Mouse (Mus musculus) hindbrain, embryonic 16.5 days (tissue): Measurements from ENCODE around the gene Gm13199. TPM values are rescaled to one million over a fixed set of nuclear protein-coding genes. Genes with fewer than 3 reads are reported as not detected.

Source experiments
- ATAC-seq: fragments of 200-750 bp; cut with Nextera tagmentation; 2 replicates; pipeline ENCODE4 v1.8.0; 2017; ENCODE audit warnings: moderate TSS enrichment, moderate library complexity
- H3K27ac ChIP-seq: fragments of 300-500 bp; sonication (generic); 2 replicates; pipeline ENCODE4 v1.5.1; 2014; ENCODE audit warnings: low read depth, mild to moderate bottlenecking, control low read depth, low read length, moderate library complexity
- H3K27me3 ChIP-seq: fragments of 300-500 bp; sonication (generic); replicated peaks from 2 replicates; pipeline ENCODE4 v1.6.1; 2014; ENCODE audit warnings: low read length; ENCODE audit not compliant: control insufficient read depth, insufficient read depth
- H3K36me3 ChIP-seq: fragments of 300-500 bp; sonication (generic); 2 replicates; pipeline ENCODE4 v1.6.1; 2014; ENCODE audit warnings: mild to moderate bottlenecking, low read length, moderate library complexity, mixed read lengths; ENCODE audit not compliant: control insufficient read depth, insufficient read depth
- H3K4me1 ChIP-seq: fragments of 300-500 bp; sonication (generic); 2 replicates; pipeline ENCODE4 v1.6.1; 2014; ENCODE audit warnings: low read depth, low read length; ENCODE audit not compliant: control insufficient read depth, insufficient read depth
- H3K4me2 ChIP-seq: fragments of 300-500 bp; sonication (generic); 2 replicates; pipeline ENCODE4 v1.6.1; 2014; ENCODE audit warnings: mild to moderate bottlenecking, low read length, control low read depth, moderate library complexity
- H3K4me3 ChIP-seq: fragments of 300-500 bp; sonication (generic); 2 replicates; pipeline ENCODE4 v1.5.1; 2014; ENCODE audit warnings: mild to moderate bottlenecking, low read length, control low read depth, moderate library complexity
- H3K9ac ChIP-seq: fragments of 300-500 bp; sonication (generic); 2 replicates; pipeline ENCODE4 v1.6.1; 2014; ENCODE audit warnings: low read depth, mild to moderate bottlenecking, control low read depth, low read length, moderate library complexity
- H3K9me3 ChIP-seq: fragments of 300-500 bp; sonication (generic); 2 replicates; pipeline ENCODE4 v1.6.1; 2014; ENCODE audit warnings: mild to moderate bottlenecking, low read length, moderate library complexity; ENCODE audit not compliant: control insufficient read depth
- WGBS: fragments of 180-500 bp; shearing (Covaris S2); extraction: QIAGEN DNeasy Blood & Tissue Kit; methylation state at CpG from one replicate; pipeline ENCODE4 v1.1.7; 2014; 5-methylcytosine and 5-hydroxymethylcytosine counted together
- polyA plus RNA-seq: library from polyadenylated mRNA; unstranded; fragments of >200 nt; fragmentation: Nextera tagmentation; extraction: Ambion mirVana; gene quantifications from 2 replicates; pipeline ENCODE4 v1.2.1, GENCODE M21; 2015

Gene Gm13199
- polyA plus RNA-seq, result 0.87 and 0.99 TPM in 2 replicates

GRCm38 (mm10) chr2:5862834-5863233, at the start of gene Gm13199:
Gene Gm13199, minus strand, starts transcription at chr2:5862934.
- no peak within 1 kb of the TSS for H3K4me3 ChIP-seq
- H3K9ac ChIP-seq, result no peak within 1 kb of the TSS
- H3K27me3 ChIP-seq, result no peaks in the 10 kb centered on the region
- ATAC-seq, result no peak
- no peak within 1 kb of the TSS for H3K4me2 ChIP-seq
- 91% methylated on average over 3 of the region's 3 CpGs for WGBS
- H3K27ac ChIP-seq, result no peak within 1 kb of the TSS
- peaks cover 9% of the 10 kb centered on the region for H3K36me3 ChIP-seq
- H3K9me3 ChIP-seq, result no peaks in the 10 kb centered on the region
- H3K4me1 ChIP-seq, result no peaks in the 10 kb centered on the region

- Histone ChIP-seq H3K27me3 (no peaks in the 10 kb centered on the region), H3K4me2 (peak overlapping the region; percentile 2; the same call in 1 of the 2 replicates), H3K4me1 (no peaks in the 10 kb centered on the region), H3K9me3 (no peaks in the 10 kb centered on the region), H3K27ac (no peak overlapping the region), H3K36me3 (0 out of 2 replicates have a peak, but pooled peaks cover 8% of the 10 kb centered on the region), H3K9ac (no peak overlapping the region), H3K4me3 (no peak overlapping the region)
- ATAC-seq, result peak; percentile 74; the same call in 1 of the 2 replicates
- WGBS, result 50% methylated on average over 16 of the region's 16 CpGs
Measured at GRCm38 (mm10) chr2:5911282-5911965, 48.7 kb upstream of the Gm13199 start.

- Histone ChIP-seq H3K4me2 (no peak overlapping the region), H3K27me3 (no peaks in the 10 kb centered on the region), H3K4me3 (no peak overlapping the region), H3K9ac (no peak overlapping the region), H3K9me3 (no peaks in the 10 kb centered on the region), H3K4me1 (no peaks in the 10 kb centered on the region), H3K27ac (no peak overlapping the region), H3K36me3 (peaks cover 14% of the 10 kb centered on the region; the same call in 1 of the 2 replicates)
- no peak for ATAC-seq
- WGBS, result 54% methylated on average over 3 of the region's 3 CpGs
Measured at GRCm38 (mm10) chr2:5906625-5907024, 43.9 kb upstream of the Gm13199 start.

GRCm38 (mm10) chr2:5906092-5906491, 43.4 kb upstream of the Gm13199 start:
- Histone ChIP-seq H3K4me1 (no peaks in the 10 kb centered on the region), H3K4me3 (no peak overlapping the region), H3K9me3 (no peaks in the 10 kb centered on the region), H3K36me3 (peaks cover 15% of the 10 kb centered on the region; the same call in 1 of the 2 replicates), H3K9ac (no peak overlapping the region), H3K4me2 (no peak overlapping the region), H3K27ac (no peak overlapping the region), H3K27me3 (no peaks in the 10 kb centered on the region)
- 31% methylated on average over 5 of the region's 5 CpGs for whole genome bisulfite sequencing
- no peak for ATAC-seq

GRCm38 (mm10) chr2:5900145-5900544, 37.4 kb upstream of the Gm13199 start:
- 53% methylated on average over 5 of the region's 5 CpGs for WGBS
- no peak for ATAC-seq

DNA sequence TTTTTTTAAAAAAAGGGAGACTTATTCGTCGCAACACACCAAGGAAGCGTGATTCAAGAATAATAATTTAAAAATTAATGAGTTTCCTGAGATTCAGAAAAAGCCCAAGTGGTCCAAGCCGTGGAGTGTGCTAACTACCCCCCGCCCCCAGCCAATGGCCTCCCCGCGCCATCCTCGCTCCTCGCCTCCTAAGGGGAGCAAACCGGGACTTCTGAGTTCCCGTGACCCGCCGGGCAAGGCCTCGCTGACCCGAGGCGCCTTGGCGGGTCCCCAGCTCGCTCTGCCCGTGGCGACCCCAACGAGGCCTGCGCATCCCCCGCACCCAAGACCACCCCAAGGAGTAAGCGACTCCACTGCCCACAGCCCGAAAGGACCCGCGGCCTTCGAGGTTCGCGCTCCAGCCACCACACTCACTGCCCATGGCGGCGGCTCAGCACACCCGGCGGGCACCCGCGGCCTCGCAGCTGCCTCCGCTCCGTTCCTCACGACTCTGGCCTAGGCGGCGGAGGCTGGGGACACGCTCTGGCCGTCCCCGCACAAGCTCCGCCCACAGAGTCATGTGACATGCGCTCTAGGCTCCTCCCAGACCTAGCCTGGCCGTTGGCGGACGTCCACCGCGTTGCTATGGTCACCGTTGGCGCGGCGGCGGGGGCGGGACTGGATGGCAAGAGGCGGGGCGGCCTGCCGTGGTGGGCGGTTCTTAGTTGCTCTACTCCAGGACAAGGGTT, 32.3 kb upstream of the Gm13199 start, which contains the start of gene Sec61a2:
Gene Sec61a2, minus strand, starts transcription at position 590 of the 728 bp plus-strand sequence.
- under 1% methylated on average over 61 of the region's 62 CpGs for WGBS
- no peaks in the 10 kb centered on the region for H3K27me3 ChIP-seq
- peaks cover 5% of the 10 kb centered on the region; the same call in 1 of the 2 replicates for H3K36me3 ChIP-seq
- peak within 1 kb of the TSS; percentile 98 for H3K9ac ChIP-seq
- peak within 1 kb of the TSS; percentile 61 for H3K4me2 ChIP-seq
- H3K4me1 ChIP-seq, result peaks cover 11% of the 10 kb centered on the region
- H3K9me3 ChIP-seq, result no peaks in the 10 kb centered on the region
- peak; percentile 99 for ATAC-seq
- H3K27ac ChIP-seq, result peak within 1 kb of the TSS; percentile 85
- H3K4me3 ChIP-seq, result peak within 1 kb of the TSS; percentile 94

More at GRCm38 (mm10) chr2:5900145-5900544, 37.4 kb upstream of the Gm13199 start:
- Histone ChIP-seq H3K4me2 (no peak overlapping the region), H3K27ac (no peak overlapping the region), H3K4me3 (no peak overlapping the region), H3K9me3 (no peaks in the 10 kb centered on the region), H3K4me1 (no peaks in the 10 kb centered on the region), H3K9ac (no peak overlapping the region), H3K36me3 (peaks cover 9% of the 10 kb centered on the region; the same call in 1 of the 2 replicates), H3K27me3 (no peaks in the 10 kb centered on the region)

- Histone ChIP-seq H3K4me3 (peak overlapping the region; percentile 94), H3K4me2 (peak overlapping the region; percentile 61), H3K9ac (peak overlapping the region; percentile 98; the same call in 1 of the 2 replicates), H3K9me3 (no peaks in the 10 kb centered on the region), H3K27ac (no peak overlapping the region), H3K27me3 (no peaks in the 10 kb centered on the region), H3K4me1 (peaks cover 11% of the 10 kb centered on the region), H3K36me3 (peaks cover 5% of the 10 kb centered on the region; the same call in 1 of the 2 replicates)
- WGBS, result 34% methylated on average over 11 of the region's 11 CpGs
- no peak for ATAC-seq
Measured at GRCm38 (mm10) chr2:5894296-5894695, 31.6 kb upstream of the Gm13199 start.

DNA sequence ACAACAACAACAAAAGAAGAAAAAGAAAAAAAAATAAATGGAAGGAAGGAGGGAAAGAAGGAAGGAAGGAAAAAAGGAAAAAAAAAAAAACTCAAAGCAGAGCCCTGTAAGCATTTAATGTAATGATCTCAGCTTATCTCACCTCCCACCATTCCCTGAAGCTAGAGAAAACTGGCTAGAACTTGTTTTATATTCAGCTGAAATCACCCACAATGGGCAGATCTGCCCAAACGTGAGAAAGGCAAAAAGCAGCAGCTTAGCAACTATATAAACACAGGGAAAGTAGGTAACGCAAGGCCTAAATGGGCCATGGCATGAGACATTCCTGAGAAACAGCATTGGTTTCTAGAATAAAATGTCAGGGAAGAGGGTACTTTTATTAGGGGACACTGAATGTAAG, 26.7 kb upstream of the Gm13199 start:
- Histone ChIP-seq H3K4me1 (peaks cover 10% of the 10 kb centered on the region), H3K4me2 (no peak overlapping the region), H3K36me3 (peaks cover 35% of the 10 kb centered on the region), H3K9ac (no peak overlapping the region), H3K9me3 (no peaks in the 10 kb centered on the region), H3K4me3 (no peak overlapping the region), H3K27me3 (no peaks in the 10 kb centered on the region), H3K27ac (no peak overlapping the region)
- ATAC-seq, result no peak
- WGBS, result 74% methylated on average over 2 of the region's 2 CpGs

- Histone ChIP-seq H3K9me3 (no peaks in the 10 kb centered on the region), H3K36me3 (peaks cover 38% of the 10 kb centered on the region), H3K27me3 (no peaks in the 10 kb centered on the region), H3K4me3 (no peak overlapping the region), H3K9ac (no peak overlapping the region), H3K4me2 (no peak overlapping the region), H3K27ac (no peak overlapping the region), H3K4me1 (peaks cover 7% of the 10 kb centered on the region)
- no peak for ATAC-seq
- WGBS, result 91% methylated on average over 5 of the region's 5 CpGs
Measured at GRCm38 (mm10) chr2:5888865-5889264, 26.1 kb upstream of the Gm13199 start.
